Mouse (Mus musculus) spleen, adult 2 months (tissue): ENCODE data around the gene Phldb2.

Source experiments
- CTCF ChIP-seq: fragments of 200-500 bp; IDR thresholded peaks from 2 replicates; pipeline ENCODE4 v1.5.1; 2011; ENCODE audit warnings: mild to moderate bottlenecking, inconsistent platforms; ENCODE audit not compliant: insufficient read depth, insufficient read length, insufficient replicate concordance; ENCODE audit errors: extremely low read depth
- POLR2A ChIP-seq: fragments of 200-500 bp; IDR thresholded peaks from 2 replicates; pipeline ENCODE4 v1.6.1; 2011; ENCODE audit warnings: low read depth, low read length, inconsistent platforms

DNA sequence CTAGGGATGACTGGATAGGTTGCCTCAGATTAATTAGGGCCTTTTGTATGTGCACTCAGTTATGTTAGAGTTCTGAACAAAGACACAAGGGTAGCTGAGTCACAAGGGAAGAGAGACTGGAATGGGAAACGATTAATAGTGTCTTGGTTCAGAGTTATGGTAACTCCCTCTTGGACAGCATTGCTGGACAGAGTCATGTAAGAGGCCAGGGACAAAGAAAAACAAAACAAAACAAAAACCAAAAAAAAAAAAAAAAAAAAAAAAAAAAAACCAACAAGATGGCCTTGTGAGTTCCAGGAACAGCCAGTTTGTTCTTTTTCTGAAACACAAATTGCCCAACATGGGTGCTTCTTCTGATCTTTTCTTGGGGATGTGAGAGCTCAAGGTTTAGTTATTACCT is 32.8 kb upstream of the Phldb2 start:
- TF ChIP-seq POLR2A = no peak
- TF ChIP-seq CTCF = no peak
